Mouse (Mus musculus): ENCODE data around the gene Psmb5. TPM values are rescaled to one million over a fixed set of nuclear protein-coding genes. Genes with fewer than 3 reads are reported as not detected.
A peak's percentile ranks its signal among the peaks of the same experiment; 100 is the strongest.

Gene Psmb5
- total RNA-seq (2021) = 100 to 1,000 TPM; 226 to 247 TPM
- long read RNA-seq, experiment 1, transcript Psmb5-201 (3 exons, 899 nt) = major isoform, 379 of 397 reads
- long read RNA-seq, experiment 1, partial matches to known transcripts = 13 of 397 reads
- long read RNA-seq, experiment 1, other reads (novel, unspliced or antisense) = 5 of 397 reads
- long read RNA-seq, experiment 2, transcript Psmb5-201 (3 exons, 899 nt) = major isoform, 242 of 258 reads
- long read RNA-seq, experiment 2, partial matches to known transcripts = 7 of 258 reads
- long read RNA-seq, experiment 2, other reads (novel, unspliced or antisense) = 8 of 258 reads

DNA sequence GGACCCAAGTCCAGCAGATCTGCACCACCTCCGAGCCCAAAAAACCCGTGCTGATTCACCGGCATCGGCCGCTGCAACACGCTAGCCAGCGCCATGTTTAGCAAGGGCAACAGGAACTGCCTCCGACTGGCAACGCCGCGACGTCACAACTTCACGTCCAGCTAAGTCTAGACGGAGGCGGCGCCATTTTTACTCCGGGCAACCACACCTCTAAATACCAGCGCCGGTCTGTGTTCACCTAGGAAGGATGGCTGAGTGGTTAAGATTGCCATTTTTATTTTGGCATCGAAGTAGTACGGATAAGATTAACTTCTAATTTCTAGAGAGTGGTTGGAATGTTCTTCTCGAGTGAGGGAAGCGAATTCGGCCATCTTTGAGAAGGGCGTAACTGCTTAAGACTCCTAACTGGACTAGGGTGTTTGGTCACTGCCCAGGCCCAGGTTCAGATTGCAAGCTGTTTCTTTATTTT is at the start of gene Psmb5:
Psmb5 (minus strand) TSS at position 126 of the 469 bp plus-strand sequence.
- DNase-seq = peak; percentile 87

DNA sequence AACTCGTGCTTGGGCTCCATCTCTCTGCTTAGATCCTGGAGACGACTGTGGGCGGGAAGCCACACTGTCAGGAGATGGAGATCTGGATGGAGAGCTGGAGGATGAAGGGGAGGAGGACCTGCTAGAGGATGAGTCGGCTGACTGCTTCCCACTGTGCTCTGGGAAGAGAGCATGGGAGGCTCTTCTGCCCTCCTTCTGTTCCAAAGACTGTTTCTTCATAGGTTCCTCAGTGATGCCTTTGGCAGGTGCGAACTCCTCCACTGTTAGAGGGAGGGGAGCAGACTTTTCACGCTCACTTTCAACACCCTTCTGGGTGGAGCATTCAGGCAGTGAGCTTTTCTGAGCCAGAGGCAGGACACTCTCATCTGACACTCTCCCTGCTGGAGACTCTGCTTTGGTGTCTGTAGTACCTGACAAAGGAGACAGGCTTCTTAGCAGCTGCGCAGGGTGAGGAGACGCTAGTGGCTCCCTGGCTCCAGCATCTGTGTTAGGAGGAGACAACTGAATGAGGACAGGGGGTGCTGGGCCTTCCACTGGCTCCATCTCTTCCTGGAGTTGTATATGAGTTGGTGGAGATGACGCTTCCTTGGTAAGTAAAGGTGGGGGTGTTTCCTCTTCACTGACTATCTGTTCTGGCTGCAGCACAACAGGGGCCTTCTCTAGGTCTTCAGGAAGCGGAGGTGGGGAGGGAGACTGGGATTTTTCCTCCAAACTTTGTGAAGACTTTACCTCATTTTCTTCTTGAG is 46.8 kb upstream of the Psmb5 start:
- DNase-seq = no peak

DNA sequence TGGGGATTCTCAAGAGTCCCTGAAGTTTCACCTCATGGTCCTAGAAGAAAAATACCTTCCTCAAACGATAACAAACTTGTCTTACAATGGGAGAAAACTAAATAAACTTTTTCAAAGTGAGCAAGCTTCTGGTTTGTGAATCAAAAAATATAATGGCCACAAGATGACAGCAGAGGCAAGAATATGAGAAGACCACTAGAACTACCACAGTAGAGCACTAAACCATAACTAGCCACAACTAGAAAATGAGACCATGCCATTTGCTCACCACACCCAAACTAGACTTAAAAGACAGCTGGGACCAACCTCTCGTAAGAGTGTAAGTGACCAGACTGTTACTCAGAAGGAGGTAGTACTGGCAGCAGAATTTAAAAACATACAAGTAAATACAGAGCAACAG is 42.2 kb upstream of the Psmb5 start:
- no peak for DNase-seq

DNA sequence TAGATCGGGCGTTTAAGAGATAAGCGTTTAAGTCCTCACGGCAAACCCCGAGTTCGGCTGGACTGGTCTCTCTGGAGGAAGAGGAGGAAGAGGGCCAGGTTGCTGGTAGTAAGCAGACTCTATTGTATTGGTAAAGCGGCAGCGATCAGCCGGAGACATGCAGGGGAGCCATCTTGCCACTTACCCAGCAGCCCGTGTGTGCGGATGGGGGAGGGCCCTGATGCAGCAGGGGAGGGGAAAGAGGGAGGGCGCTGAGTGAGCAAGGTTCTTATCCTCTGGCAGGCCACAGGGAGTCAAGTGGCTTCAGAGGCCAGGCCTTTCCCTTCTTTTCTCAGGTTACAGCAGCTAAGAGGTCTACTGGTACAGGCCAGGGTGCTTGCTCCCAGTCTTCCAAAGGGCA is 35.7 kb upstream of the Psmb5 start:
- peak; percentile 92 for DNase-seq

DNA sequence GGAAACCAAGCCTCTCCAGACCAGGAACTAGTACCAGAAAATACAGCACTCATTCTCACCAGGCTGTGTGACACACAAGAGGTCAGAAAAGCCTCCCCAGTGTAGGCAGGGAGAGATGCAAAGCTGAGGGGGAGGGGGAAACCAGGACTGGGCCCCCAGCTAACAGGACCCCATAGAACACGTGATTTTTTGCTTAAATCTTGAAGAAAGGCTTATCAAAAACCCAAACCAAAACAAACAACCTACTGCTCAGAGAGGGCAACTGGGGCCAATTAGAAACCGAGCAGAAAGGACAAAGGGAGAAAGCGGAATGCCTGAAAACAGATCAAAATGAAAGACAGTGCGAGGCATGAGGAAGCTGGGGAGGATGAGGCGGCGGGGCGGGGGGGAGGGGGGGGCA is 35.0 kb upstream of the Psmb5 start:
- DNase-seq = no peak

DNA sequence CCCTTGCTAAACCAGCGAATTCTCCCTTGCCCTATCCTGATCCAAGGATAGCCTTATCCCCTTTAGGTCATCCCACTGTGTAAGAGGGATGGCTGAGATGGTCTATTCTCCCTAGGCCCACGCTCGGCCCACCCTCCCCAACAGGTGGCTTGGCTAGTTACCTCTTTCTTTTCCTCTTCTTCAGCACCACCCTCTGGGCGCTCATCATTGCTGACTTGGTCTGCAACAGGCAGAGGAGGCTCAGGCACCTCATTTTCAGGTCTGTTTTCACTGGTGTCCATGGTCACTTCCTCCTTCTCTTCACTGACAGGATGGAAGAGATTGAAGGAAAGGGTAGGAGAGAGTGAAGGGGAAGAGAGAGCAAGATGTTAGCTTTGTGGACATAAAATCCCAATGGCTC is 33.7 kb upstream of the Psmb5 start:
- DNase-seq = no peak

DNA sequence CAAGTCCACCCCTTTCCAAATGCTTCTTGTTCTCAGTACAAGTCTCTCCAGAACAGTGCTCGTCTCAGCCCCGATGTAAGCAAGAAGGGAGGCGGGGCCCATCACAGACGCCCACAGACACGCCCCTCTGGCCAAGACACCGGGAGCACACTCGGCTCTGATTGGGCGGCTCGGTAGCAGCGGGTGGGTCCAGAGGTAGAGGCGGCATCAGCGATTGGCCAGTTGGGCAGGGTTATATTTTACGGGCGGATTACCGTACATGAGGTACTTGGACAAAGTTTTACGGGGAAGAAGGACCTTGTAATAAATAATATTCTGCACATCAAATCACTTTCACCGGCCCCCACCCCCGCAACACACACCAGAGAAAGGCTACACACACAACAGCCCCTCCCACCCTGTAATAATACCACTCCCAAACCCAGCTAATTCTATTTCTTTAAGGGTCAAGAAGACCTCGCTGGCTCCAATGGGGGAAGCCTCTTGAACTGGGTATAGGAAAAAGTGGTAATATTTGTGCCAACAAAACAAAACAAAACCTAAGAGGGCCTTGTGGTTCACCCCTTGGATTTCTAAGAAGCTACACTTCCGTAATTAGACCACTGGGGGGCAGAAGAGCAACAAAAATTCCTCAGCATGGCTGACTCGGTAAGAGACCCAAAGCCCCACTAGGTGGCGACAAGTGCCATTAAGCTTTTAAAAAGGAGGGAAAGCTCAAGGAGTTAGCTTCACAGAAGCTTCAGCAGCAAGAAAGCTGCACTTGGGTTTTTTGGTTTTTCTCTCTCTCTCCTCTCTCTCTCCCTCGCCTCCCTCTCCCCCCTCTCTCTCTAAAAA is 33.0 kb upstream of the Psmb5 start:
- DNase-seq = peak; percentile 89

DNA sequence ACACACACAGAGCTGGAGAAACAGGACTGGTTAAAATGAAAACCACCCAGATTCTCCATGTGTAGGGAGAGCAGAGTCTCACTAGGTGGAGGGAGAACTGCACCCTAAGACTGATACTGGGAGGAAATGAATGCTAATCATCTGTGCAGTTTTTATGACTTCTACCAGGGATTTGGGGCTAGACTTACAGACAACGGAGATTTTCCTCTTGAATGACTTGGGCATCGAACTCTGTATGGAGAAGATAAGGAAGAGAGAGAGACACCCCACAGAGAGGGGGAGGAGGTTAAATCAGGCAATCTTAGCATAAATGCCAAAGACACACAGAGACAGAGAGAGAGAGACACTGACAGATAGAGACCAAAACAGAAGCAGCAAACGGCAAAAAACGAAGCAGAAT is 30.1 kb upstream of the Psmb5 start:
- DNase-seq = no peak

DNA sequence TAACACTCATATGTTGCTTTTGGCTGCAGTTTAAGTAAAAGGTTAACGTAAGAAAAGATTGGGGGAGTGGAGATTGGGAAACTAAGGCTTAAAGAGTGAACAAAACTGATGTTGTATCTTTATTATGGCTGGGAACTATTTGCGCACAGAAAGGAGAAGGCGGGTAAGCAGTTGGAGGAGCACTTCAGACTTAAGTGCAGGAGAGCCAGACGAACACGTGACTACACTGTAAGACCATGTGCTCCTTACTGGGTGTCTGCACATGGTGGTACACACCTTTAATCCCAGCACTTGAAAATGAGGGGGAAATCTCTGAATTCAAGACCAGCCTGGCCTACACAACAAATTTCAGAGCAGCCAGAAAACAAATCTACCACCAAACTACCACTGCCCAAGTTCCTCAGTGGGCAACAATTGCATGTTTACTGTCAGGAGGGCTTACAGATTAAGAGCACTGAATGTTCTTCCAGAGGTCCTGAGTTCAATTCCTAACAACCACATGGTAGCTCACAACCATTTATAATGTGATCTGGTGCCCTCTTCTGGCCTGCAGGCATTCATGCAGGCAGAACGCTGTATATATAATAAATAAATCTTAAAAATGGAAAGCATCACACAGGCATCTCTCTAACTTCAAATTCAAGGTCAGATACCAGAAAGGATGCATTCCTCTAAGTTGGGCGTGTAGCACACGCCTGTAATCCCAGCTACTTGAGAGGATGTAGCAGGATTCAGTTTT is 29.2 kb upstream of the Psmb5 start:
- DNase-seq = no peak

DNA sequence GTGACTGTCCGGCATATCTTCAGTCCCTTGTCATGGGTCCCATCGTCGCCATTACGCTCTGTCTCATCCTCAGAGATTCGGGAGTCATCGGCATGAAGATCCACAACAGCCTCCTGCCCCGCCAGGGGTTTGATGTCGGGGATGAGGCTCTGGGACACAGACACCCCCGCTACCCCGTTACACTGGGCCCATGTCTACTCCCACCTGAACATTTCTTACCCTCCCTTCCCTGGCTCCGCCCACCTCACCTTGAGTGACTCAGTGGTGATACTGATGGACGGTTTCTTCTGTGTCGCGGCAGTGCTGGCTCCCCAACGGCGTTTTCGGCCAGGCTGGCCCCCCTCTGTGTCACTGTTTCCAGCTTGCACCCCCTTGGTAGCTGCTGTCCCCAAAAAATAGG is 28.6 kb upstream of the Psmb5 start:
- no peak for DNase-seq

DNA sequence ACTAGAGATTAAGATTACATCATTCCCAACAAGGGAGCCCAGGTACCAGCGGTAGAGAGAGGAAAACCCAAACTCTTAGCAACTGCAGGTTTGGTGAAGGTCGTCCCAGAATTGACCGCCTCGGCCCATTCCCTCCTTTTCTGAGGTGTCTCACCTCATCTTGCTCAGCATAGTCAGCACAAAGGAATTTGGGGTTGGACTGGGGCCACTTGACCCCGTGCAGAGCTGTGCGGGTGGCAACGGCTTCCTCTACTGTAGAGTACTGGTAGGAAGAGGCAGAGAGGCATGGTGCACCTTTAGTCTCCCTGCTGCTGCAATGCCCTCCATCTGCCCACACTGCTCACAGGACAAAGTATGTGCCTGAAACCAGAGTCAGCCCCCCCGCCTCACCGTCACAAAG is 26.5 kb upstream of the Psmb5 start:
- no peak for DNase-seq

DNA sequence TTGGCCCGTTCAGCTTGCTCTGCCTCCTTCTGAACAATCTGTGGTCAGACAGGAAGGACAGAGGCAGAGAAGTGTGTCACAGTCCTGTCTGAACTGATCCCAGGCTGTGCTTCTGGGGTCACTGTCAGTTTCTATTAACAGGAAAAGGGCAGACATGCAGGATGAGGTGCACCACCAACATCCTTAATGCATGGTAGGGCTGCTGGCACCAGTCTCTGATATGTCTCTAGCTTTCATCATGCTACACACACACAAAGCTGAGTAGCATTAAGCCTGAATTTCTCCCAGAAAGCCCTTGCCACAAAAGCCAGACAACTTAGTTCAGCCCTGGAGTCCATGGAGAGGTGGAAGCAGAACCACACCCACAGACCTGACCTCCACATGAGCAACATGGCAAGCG is 25.2 kb upstream of the Psmb5 start:
- no peak for DNase-seq

DNA sequence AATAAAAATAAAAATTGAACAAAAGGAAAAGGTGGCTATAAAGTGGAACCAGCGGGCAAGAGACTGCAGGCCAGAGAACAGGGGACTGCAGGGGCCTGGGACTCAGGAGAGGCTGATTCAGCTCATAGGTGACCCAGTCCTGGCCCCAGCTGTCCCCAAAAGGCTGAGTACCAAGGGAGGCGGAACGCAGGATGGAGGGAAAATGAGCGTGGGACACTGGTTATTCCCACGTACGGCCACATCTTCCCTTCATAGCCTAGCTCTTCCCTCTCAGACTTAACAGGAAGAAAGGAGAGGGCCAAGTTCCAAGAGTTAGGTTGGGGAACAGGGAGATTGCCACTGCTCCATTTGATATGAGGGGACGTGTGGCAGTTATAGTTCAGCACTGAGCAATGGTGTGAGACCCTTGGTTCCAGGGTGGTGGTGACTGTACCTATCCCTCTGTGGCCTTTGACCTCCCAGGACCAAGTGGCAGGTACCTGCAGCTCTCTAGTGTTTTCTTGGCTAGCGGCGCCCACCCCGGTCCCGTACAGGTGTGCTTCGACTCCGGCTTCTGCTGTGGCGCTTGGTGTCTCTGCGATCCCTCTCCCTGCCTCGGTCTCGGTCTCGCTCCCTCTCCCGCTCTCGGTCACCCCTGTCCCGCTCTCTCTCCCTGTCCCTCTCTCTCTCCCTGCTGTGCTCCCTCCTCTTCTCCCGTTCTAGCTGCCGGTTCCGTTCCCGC is 24.6 kb upstream of the Psmb5 start:
- DNase-seq = no peak

DNA sequence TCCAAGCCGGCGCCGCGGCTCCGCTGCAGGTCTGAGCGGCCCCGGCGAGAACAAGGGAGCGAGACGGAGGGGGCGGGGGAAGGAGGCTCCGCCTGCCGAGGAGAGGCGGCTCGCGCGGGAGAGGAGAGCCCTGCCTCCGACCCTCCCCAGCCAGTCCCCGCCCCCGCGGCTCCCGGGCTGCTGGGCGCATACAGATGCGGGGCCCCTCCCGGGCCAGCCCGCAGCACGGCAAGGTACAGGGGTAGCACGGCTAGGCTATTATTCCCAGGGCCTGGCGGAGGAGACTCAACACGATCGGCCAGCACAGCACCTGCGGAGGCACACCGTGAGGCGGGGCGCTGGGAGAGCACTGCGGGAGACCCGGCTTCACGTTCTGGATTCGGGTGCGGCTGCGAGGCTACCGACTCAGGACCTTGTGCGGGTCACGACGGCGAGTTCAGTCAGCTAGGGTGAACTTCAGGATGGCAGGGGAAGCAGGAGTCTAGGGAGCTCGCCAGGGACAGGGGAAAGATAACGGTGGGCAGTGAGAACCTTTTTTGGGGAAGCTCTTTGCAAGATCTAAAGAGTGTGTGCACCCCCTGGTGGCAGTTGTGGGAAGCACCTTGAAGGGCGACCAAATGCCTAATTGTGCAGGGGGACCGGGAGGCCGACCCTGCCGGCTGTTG is 23.6 kb upstream of the Psmb5 start, which contains the start of gene Cdh24:
Cdh24 (minus strand) TSS at position 60 of the 665 bp plus-strand sequence.
- DNase-seq = peak; percentile 94

DNA sequence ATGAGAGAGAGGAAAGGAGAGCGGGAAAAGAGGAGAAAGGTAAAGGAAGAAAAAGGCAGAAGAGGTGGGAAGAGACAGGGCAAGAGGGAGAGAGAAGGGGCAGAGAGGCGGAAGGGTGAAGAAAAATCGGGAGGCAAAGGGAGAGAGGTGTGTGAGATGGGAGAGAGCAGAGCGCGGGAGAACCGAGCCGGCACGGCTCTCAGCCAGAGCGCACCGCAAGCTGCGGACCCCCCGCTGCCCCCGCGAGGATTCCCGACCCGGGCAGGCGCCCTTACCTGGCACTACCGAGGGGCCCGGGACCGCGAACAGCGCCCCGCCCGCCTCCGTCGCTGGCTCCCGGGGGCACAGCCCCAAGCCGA is 23.1 kb upstream of the Psmb5 start, which contains the start of gene Gm17606:
Gm17606 (plus strand) TSS at position 7 of the 359 bp plus-strand sequence.
- DNase-seq = no peak

DNA sequence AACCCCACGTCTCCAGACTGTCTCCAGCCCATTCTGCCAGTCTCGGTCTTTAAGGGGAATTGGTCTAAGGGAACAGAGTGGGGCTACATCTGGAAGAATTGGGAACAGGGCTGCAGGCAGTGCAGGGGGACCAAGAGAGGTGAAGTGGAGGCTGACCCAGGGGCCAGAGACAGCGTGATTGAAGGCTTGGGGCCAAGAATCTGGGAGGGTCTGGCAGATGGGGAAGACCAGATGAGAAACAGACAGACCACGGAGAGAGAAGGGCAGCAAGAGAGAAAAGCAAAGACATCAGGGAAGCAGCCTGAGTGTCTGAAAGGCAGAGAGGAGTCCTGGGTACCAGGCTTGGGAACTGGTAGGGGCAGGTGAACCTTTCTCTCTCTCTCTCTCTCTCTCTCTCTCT is 22.3 kb upstream of the Psmb5 start:
- DNase-seq = no peak

DNA sequence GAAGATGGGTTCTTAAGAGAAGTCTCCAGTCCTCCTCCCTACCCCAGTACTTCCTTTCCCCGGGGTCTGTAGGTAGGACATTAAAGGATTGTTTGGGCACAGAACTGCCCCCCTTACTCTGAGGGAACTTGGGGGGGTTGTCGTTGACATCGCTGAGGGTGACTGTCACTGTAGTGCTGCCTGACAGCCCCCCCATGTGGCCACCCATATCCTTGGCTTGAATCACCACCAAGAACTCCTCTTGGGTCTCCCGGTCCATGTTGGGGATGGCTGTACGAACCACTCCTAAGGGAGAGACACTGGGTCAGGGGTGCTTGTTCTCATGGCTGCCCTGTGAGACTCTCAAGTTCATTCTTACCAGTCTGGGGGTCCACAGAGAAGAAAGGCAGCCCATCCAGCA is 20.4 kb upstream of the Psmb5 start:
- DNase-seq = no peak

DNA sequence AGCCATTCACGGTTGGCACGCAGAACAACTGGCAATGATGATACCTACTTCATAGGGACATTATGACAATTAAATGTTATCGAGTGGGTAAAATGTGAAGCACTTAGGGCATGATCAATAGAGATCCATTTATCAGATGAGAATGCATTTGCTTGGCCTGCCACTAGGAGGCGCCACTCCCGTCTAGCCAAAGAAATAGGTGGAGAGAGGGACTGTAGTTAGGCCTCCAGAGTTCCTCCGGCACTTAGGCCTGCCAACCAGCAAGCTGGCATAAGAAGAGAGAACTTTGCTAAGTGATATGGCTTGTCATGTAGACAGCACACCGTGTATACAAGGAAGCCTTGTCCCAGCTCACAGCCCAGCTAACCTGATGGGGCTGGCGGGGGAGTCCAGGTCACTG is 19.1 kb upstream of the Psmb5 start:
- DNase-seq = peak; percentile 68

DNA sequence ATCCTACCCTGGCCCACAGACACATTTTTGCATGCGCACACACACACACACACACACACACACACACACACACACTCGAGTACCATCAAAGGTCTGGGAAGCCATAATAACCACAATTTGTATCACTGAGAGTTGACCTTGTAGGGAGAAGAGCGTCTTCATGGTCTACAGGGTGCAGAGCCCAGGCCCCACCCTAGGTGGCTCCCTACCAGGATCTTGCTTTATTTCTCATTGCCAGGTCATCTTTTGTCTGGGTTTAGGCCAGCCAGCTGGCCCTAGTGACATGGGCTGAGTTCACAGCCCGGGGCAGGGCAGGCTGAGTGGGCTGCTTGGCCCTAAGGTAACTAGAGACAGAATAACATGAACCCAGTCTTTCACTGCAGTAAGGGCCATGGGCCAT is 16.4 kb upstream of the Psmb5 start:
- no peak for DNase-seq

DNA sequence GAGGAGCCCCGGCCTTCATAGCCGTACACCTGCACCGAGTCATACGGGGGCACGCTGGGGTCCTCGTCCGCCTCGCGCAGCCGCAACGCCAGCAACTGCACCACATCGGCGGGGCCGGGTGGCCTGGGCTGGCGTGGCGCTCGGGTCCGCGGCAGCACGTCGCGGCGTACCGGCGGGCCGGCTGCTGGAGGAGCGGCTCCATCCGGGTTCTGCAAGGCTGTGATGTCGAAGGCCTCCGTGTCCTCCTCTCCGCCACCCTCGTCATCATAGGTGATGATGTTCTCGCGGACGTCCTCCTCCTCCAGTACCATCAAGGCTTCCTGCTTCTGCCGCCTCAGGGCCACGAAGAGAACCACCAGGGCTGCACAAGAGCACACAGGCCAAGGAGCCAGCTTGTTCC is 14.4 kb upstream of the Psmb5 start:
- no peak for DNase-seq

DNA sequence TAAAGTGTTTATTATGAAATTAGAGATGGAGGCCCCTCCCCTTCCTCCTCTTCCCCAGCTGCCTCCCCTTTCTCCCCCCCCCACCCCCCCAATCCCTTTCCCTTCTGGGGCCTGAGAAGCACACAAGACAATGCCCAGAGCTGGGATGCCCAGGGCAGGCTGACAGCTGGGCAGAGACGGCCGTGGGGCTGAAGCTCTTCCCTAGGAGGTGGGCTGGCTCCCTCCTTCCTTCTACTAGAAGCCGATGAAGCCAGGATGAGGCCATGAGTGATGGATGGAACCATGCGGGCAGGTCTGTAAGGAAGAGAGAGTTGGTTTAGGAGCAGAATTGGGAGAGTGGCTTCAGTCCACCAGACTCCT is 13.4 kb upstream of the Psmb5 start:
- no peak for DNase-seq

Measured in adrenal gland, postnatal 10 days (tissue).